Comparison of ENCODE assay signal across 9 mouse cellular contexts in the genomic region with DNA sequence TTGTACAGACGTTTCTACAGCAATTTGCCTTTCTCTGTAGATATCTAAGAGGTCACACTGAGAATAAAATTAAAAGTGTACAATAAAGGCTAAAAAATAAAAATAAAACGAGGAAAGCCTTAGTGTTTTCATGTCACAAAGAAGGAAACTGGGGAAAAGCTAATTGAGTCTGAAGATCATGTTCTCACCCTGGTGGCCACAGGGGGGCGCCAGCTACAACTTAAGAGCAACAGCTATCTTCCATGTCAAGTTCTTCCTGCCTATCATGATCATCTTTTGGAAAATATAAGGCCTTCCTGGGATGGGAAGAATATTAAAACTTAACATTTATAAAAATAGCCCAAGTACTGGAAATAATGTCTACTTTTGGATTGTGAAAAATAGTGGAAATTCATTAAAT.
A peak's percentile ranks its signal among the peaks of the same experiment; 100 is the strongest.
DNase-seq lines count a peak whose midpoint lies in the region; ATAC-seq and TF ChIP-seq lines count a peak whose summit lies in the region.
"Had no signal": no experiment of that assay in that cellular context is flagged by ENCODE, and none has a peak within 500 bp of the region (broad histone marks: within the 10 kb centered on the region; RNA-seq: fewer than 3 reads in every experiment).

No protein-coding gene starts in this region.

- H3K9ac ChIP-seq in forebrain, embryonic 14.5 days (ENCODE audit: low read length), result no peak overlapping the region
- H3K9ac ChIP-seq in forebrain, embryonic 13.5 days, result no peak overlapping the region
- H3K9ac ChIP-seq in neural tube, embryonic 15.5 days (replicated peaks), result no peak overlapping the region
- H3K9ac ChIP-seq in liver, postnatal 0 days (replicated peaks), result no peak overlapping the region
- H3K9ac ChIP-seq: limb, embryonic 12.5 days had no signal

- WGBS in forebrain, embryonic 14.5 days, result 28% methylated on average over 3 of the region's 3 CpGs
- WGBS in forebrain, embryonic 13.5 days, result 27% methylated on average over 3 of the region's 3 CpGs
- WGBS in neural tube, embryonic 15.5 days, result 25% methylated on average over 3 of the region's 3 CpGs
- WGBS in liver, postnatal 0 days (ENCODE audit: insufficient replicate concordance), result 23% methylated on average over 3 of the region's 3 CpGs

- no peak overlapping the region for H3K4me3 ChIP-seq in forebrain, embryonic 14.5 days (ENCODE audit: low read depth, low read length)
- no peak overlapping the region for H3K4me3 ChIP-seq in forebrain, embryonic 13.5 days
- H3K4me3 ChIP-seq in neural tube, embryonic 15.5 days (replicated peaks), result no peak overlapping the region
- no peak overlapping the region for H3K4me3 ChIP-seq in liver, postnatal 0 days (ENCODE audit: low read depth, low read length)
- H3K4me3 ChIP-seq: limb, embryonic 12.5 days had no signal

- H3K4me1 ChIP-seq in forebrain, embryonic 14.5 days (ENCODE audit: control insufficient read depth, insufficient read depth, low read length), result no peaks in the 10 kb centered on the region
- H3K4me1 ChIP-seq in forebrain, embryonic 13.5 days, result no peaks in the 10 kb centered on the region
- H3K4me1 ChIP-seq in neural tube, embryonic 15.5 days, result no peaks in the 10 kb centered on the region
- H3K4me1 ChIP-seq in liver, postnatal 0 days (ENCODE audit: insufficient read depth), result no peaks in the 10 kb centered on the region
- H3K4me1 ChIP-seq: limb, embryonic 12.5 days had no signal

- intact Hi-C loops in heart, postnatal 10 days (cut with DNase I), result no loop called here

- H3K27me3 ChIP-seq in forebrain, embryonic 14.5 days (replicated peaks; ENCODE audit: control insufficient read depth, insufficient read depth, low read length), result no peaks in the 10 kb centered on the region
- H3K27me3 ChIP-seq in forebrain, embryonic 13.5 days, result no peaks in the 10 kb centered on the region
- H3K27me3 ChIP-seq in neural tube, embryonic 15.5 days (replicated peaks), result no peaks in the 10 kb centered on the region
- no peaks in the 10 kb centered on the region for H3K27me3 ChIP-seq in liver, postnatal 0 days (ENCODE audit: insufficient read depth, low read length)
- H3K27me3 ChIP-seq: limb, embryonic 12.5 days had no signal

- TF ChIP-seq CTCF in liver, postnatal 0 days (IDR thresholded peaks at IDR 0.05; ENCODE audit: low read depth), result peak; percentile 34

- DNase-seq in forebrain, embryonic 14.5 days (ENCODE audit: low spot score), result peak; percentile 45
- DNase-seq in neural tube, embryonic 10.5 days (ENCODE audit: extremely low spot score, low spot score), result peak; percentile 19
- peak; percentile 38 for DNase-seq in cerebellum, adult 9-10 months
- DNase-seq in liver, postnatal 0 days, result peak; percentile 13
- DNase-seq in MN1 (ENCODE audit: low spot score), result no peak
- DNase-seq in heart, postnatal 10 days, result no peak

- H3K9me3 ChIP-seq in forebrain, embryonic 14.5 days (replicated peaks; ENCODE audit: control insufficient read depth, low read length), result no peaks in the 10 kb centered on the region
- no peaks in the 10 kb centered on the region for H3K9me3 ChIP-seq in forebrain, embryonic 13.5 days (replicated peaks)
- no peaks in the 10 kb centered on the region for H3K9me3 ChIP-seq in neural tube, embryonic 15.5 days (replicated peaks)
- H3K9me3 ChIP-seq in liver, postnatal 0 days (ENCODE audit: low read length), result no peaks in the 10 kb centered on the region
- H3K9me3 ChIP-seq: limb, embryonic 12.5 days had no signal

- H3K36me3 ChIP-seq in forebrain, embryonic 14.5 days (ENCODE audit: control insufficient read depth, insufficient read depth, low read length), result no peaks in the 10 kb centered on the region
- no peaks in the 10 kb centered on the region for H3K36me3 ChIP-seq in forebrain, embryonic 13.5 days (ENCODE audit: poor library complexity, severe bottlenecking)
- no peaks in the 10 kb centered on the region for H3K36me3 ChIP-seq in neural tube, embryonic 15.5 days
- no peaks in the 10 kb centered on the region for H3K36me3 ChIP-seq in liver, postnatal 0 days (replicated peaks; ENCODE audit: insufficient read depth, low read length)
- H3K36me3 ChIP-seq: limb, embryonic 12.5 days had no signal

- no peak overlapping the region for H3K4me2 ChIP-seq in forebrain, embryonic 14.5 days (ENCODE audit: low read length)
- no peak overlapping the region for H3K4me2 ChIP-seq in forebrain, embryonic 13.5 days
- H3K4me2 ChIP-seq in neural tube, embryonic 15.5 days, result no peak overlapping the region
- H3K4me2 ChIP-seq in liver, postnatal 0 days (ENCODE audit: low read depth, low read length), result no peak overlapping the region
- H3K4me2 ChIP-seq: limb, embryonic 12.5 days had no signal

- TF ChIP-seq EP300 in liver, postnatal 0 days (IDR thresholded peaks at IDR 0.05; ENCODE audit: low read depth), result no peak

- H3K27ac ChIP-seq in forebrain, embryonic 14.5 days (ENCODE audit: low read depth, low read length), result no peak overlapping the region
- no peak overlapping the region for H3K27ac ChIP-seq in forebrain, embryonic 13.5 days
- no peak overlapping the region for H3K27ac ChIP-seq in neural tube, embryonic 15.5 days (replicated peaks)
- no peak overlapping the region for H3K27ac ChIP-seq in liver, postnatal 0 days (ENCODE audit: low read depth)
- H3K27ac ChIP-seq: limb, embryonic 12.5 days had no signal

- ATAC-seq in forebrain, embryonic 14.5 days, result no peak
- ATAC-seq in forebrain, embryonic 13.5 days, result no peak
- ATAC-seq in neural tube, embryonic 15.5 days (ENCODE audit: low FRiP score), result no peak
- no peak for ATAC-seq in liver, postnatal 0 days

Comparison
In these comparisons a context has a peak if more than half of its experiments do, and no peak if none do; other contexts are left out.
1. DNase-seq: peak in forebrain, embryonic 14.5 days (single experiment), neural tube, embryonic 10.5 days (single experiment), cerebellum, adult 9-10 months (single experiment) and liver, postnatal 0 days (single experiment); none in MN1 (single experiment) and heart, postnatal 10 days (0 of 2).